Mouse (Mus musculus): ENCODE results near the gene Serping1. TPM values are rescaled to one million over a fixed set of nuclear protein-coding genes. Genes with fewer than 3 reads are reported as not detected.
A peak's percentile ranks its signal among the peaks of the same experiment; 100 is the strongest.

Gene Serping1
- polyA plus RNA-seq, 1 experiment from 2014 or later = 33.1 TPM

GRCm38 (mm10) chr2:84723856-84724255 lies 51.4 kb downstream of the Serping1 start:
- peaks cover 29% of the 10 kb centered on the region for H3K4me1 ChIP-seq
- no peaks in the 10 kb centered on the region for H3K9me3 ChIP-seq (replicated peaks)
- no peaks in the 10 kb centered on the region for H3K27me3 ChIP-seq (replicated peaks)
- ATAC-seq (ENCODE audit: low FRiP score) = no peak
- H3K36me3 ChIP-seq = peaks cover 22% of the 10 kb centered on the region
- WGBS = 96% methylated on average over 14 of the region's 14 CpGs
- H3K9ac ChIP-seq (replicated peaks) = no peak overlapping the region
- H3K27ac ChIP-seq (replicated peaks) = no peak overlapping the region
- no peak overlapping the region for H3K4me3 ChIP-seq (replicated peaks)
- H3K4me2 ChIP-seq = no peak overlapping the region

DNA sequence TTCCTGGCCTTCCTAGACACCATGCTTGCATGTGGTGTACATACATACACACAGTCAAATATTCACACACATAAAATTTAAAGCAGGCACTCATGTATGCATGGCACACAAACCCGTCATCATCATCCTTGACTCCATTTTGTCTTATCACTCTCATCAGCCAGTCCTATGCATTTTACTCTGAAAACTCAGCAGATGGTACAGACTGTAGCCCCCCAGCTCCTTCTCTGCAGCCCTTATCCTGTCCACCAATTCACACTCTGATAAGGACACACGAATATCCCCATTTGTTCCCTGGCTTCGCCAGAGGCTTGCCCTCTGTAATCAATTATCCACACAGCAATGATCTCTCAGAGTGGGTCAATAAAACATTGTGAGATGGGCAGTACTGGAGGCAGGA lies 54.1 kb downstream of the Serping1 start:
- no peak overlapping the region for H3K9ac ChIP-seq (replicated peaks)
- ATAC-seq (ENCODE audit: low FRiP score) = no peak
- H3K27me3 ChIP-seq (replicated peaks) = no peaks in the 10 kb centered on the region
- H3K9me3 ChIP-seq (replicated peaks) = no peaks in the 10 kb centered on the region
- H3K4me1 ChIP-seq = peaks cover 29% of the 10 kb centered on the region
- H3K4me3 ChIP-seq (replicated peaks) = no peak overlapping the region
- H3K36me3 ChIP-seq = peaks cover 22% of the 10 kb centered on the region
- no peak overlapping the region for H3K4me2 ChIP-seq
- no peak overlapping the region for H3K27ac ChIP-seq (replicated peaks)
- 65% methylated on average over 3 of the region's 3 CpGs for WGBS

DNA sequence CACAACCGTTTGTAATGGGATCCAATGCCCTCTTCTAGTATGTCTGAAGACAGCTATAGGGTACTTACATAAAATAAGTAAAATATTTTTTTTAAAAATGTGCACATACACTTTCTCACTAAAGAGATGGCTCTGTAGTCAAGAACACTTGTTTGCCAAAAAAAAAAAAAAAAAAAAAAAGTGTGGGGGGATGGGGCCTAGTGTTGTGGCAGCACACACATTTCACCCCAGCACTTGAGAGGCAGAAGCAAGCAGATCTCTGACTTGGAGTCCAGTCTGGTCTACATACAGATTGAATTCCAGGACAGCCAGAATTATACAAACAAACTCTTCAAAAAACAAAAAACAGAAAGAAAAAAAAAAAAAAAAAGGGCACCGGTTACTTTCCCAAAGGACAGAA lies 54.5 kb downstream of the Serping1 start:
- H3K27ac ChIP-seq (replicated peaks) = no peak overlapping the region
- no peaks in the 10 kb centered on the region for H3K9me3 ChIP-seq (replicated peaks)
- peaks cover 21% of the 10 kb centered on the region for H3K36me3 ChIP-seq
- no peak for ATAC-seq (ENCODE audit: low FRiP score)
- H3K4me1 ChIP-seq = peaks cover 25% of the 10 kb centered on the region
- H3K4me2 ChIP-seq = no peak overlapping the region
- H3K9ac ChIP-seq (replicated peaks) = no peak overlapping the region
- WGBS = 93% methylated on average over 2 of the region's 2 CpGs
- no peaks in the 10 kb centered on the region for H3K27me3 ChIP-seq (replicated peaks)
- H3K4me3 ChIP-seq (replicated peaks) = no peak overlapping the region

DNA sequence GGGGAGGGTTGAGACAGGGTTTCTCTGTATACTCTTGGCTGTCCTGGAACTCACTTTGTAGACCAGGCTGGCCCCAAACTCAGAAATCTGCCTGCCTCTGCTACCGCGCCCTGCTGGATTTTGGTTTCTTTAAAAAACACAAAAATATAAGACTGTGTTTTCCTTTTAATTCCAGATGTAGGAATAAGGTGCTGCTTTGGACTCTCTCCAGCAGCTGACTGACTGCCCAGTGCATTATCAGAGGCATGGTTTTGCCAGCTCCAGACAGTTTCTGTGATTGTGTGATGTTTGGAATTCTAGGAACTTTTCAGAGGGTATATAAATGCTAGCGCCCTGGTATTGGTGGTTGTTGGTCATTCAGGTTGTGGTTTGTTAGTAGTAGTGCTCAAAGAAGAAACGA lies 57.9 kb downstream of the Serping1 start:
- WGBS = 94% methylated on average over 4 of the region's 4 CpGs

DNA sequence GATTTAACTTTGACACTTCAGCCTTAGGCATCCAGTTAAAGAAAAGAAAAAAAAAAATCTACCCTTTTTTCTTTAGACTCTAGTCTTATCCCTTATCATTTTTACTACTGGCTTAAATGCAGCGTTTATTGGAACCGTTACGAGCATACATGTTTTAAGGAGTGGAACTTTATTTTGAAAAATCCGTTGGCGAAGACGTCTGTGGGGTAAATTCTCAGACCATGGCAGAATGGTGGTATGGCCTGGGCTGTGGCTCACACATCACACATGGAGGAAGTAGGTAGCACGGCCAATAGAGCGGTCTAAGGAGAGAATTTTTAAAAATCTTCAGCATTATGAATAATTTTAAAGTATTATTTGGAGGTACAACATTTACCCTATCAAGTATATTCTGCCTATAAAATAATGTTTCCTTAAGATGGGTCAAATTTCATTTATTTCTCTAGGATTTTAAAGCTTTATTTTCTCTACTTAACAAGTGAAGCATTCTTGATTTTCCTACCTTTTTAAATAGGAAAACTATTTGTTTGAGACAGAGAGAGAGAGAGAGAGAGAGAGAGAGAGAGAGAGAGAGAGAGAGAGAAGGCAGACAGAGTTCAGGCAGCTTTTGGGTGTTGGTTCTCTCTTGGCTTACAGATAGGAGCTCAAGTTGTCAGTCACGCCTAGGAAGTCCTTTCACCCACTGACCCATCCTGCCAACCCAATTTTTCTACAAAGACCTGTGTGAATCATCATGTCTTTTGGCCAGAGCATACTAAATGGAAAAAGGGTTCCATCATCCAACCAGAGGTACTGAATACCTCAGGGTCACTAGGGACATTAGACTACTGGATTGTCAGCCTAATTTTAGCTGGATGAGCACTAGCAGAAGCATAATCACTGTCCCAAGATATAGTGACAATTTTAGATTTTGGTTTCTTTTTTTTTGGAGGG lies 58.6 kb downstream of the Serping1 start:
- Histone ChIP-seq H3K4me2 (peak overlapping the region; percentile 82), H3K4me1 (peaks cover 33% of the 10 kb centered on the region), H3K27ac (replicated peaks) (peak overlapping the region; percentile 97), H3K27me3 (replicated peaks) (no peaks in the 10 kb centered on the region), H3K9ac (replicated peaks) (peak overlapping the region; percentile 64), H3K4me3 (replicated peaks) (peak overlapping the region; percentile 95), H3K9me3 (replicated peaks) (no peaks in the 10 kb centered on the region), H3K36me3 (peaks cover 3% of the 10 kb centered on the region; the same call in 1 of the 2 replicates)
- ATAC-seq (ENCODE audit: low FRiP score) = no peak
- 38% methylated on average over 9 of the region's 9 CpGs for WGBS

More for the DNA sequence above, 57.9 kb downstream of the Serping1 start:
- no peak overlapping the region for H3K27ac ChIP-seq (replicated peaks)
- peaks cover 29% of the 10 kb centered on the region for H3K4me1 ChIP-seq
- no peak overlapping the region for H3K4me3 ChIP-seq (replicated peaks)
- peaks cover 4% of the 10 kb centered on the region; the same call in 1 of the 2 replicates for H3K36me3 ChIP-seq
- H3K27me3 ChIP-seq (replicated peaks) = no peaks in the 10 kb centered on the region
- no peak overlapping the region for H3K4me2 ChIP-seq
- H3K9ac ChIP-seq (replicated peaks) = no peak overlapping the region
- no peak for ATAC-seq (ENCODE audit: low FRiP score)
- H3K9me3 ChIP-seq (replicated peaks) = no peaks in the 10 kb centered on the region

GRCm38 (mm10) chr2:84715562-84716361 lies 59.5 kb downstream of the Serping1 start:
- under 1% methylated on average over 33 of the region's 33 CpGs for WGBS
- H3K9me3 ChIP-seq (replicated peaks) = no peaks in the 10 kb centered on the region
- H3K36me3 ChIP-seq = no peaks in the 10 kb centered on the region
- H3K27me3 ChIP-seq (replicated peaks) = no peaks in the 10 kb centered on the region
- peak overlapping the region; percentile 64 for H3K9ac ChIP-seq (replicated peaks)
- peaks cover 27% of the 10 kb centered on the region for H3K4me1 ChIP-seq
- peak overlapping the region; percentile 97 for H3K27ac ChIP-seq (replicated peaks)
- peak; percentile 97 for ATAC-seq (ENCODE audit: low FRiP score)
- peak overlapping the region; percentile 82 for H3K4me2 ChIP-seq
- H3K4me3 ChIP-seq (replicated peaks) = peak overlapping the region; percentile 95

MicroRNAs within 50 kb of the gene (microRNA counts, 519-probe panel; counts per million panel counts)
- microRNA mmu-miR-130a = 4,451 counts per million, percentile 98 among the panel's probes with 10 or more counts

Small RNA genes within 50 kb of the gene (microRNA-seq; reads per million reads assigned to microRNA genes)
- 14,537 reads per million, percentile 97 among the genes with 10 or more reads in this experiment for gene Mir130a

Other genes starting within 250 kb of the Serping1 start
- gene Ctnnd1, start 124.7 kb downstream of the Serping1 start, polyA plus RNA-seq (2015; fragmentation: Nextera tagmentation; extraction: Ambion mirVana) = 27.5 and 27.6 TPM in 2 replicates
- 0.28 and 0.36 TPM in 2 replicates for gene Btbd18, start 116.4 kb downstream of the Serping1 start, polyA plus RNA-seq (2015; fragmentation: Nextera tagmentation; extraction: Ambion mirVana)
- gene Selenoh, start 104.7 kb downstream of the Serping1 start, polyA plus RNA-seq (2015; fragmentation: Nextera tagmentation; extraction: Ambion mirVana) = 189 and 204 TPM in 2 replicates
- not detected in 2 replicates for gene Gm28635, start 97.4 kb downstream of the Serping1 start, polyA plus RNA-seq (2015; fragmentation: Nextera tagmentation; extraction: Ambion mirVana)
- 52.7 and 53.0 TPM in 2 replicates for gene Med19, start 97.0 kb downstream of the Serping1 start, polyA plus RNA-seq (2015; fragmentation: Nextera tagmentation; extraction: Ambion mirVana)
- gene Tmx2, start 96.3 kb downstream of the Serping1 start, polyA plus RNA-seq (2015; fragmentation: Nextera tagmentation; extraction: Ambion mirVana) = 298 and 334 TPM in 2 replicates
- 15.6 and 17.6 TPM in 2 replicates for gene Zdhhc5, start 60.3 kb downstream of the Serping1 start, polyA plus RNA-seq (2015; fragmentation: Nextera tagmentation; extraction: Ambion mirVana)
- 19.7 and 23.8 TPM in 2 replicates for gene Clp1, start 48.1 kb downstream of the Serping1 start, polyA plus RNA-seq (2015; fragmentation: Nextera tagmentation; extraction: Ambion mirVana)
- gene Ypel4, start 41.4 kb downstream of the Serping1 start, polyA plus RNA-seq (2015; fragmentation: Nextera tagmentation; extraction: Ambion mirVana) = 15.0 and 16.2 TPM in 2 replicates
- gene Gm19426, start 31.8 kb downstream of the Serping1 start, polyA plus RNA-seq (2015; fragmentation: Nextera tagmentation; extraction: Ambion mirVana) = 5.0 and 5.9 TPM in 2 replicates
- 20.1 and 30.9 TPM in 2 replicates for gene Ube2l6, start 23.4 kb upstream of the Serping1 start, polyA plus RNA-seq (2015; fragmentation: Nextera tagmentation; extraction: Ambion mirVana)
- not detected in 2 replicates for gene Smtnl1, start 47.2 kb upstream of the Serping1 start, polyA plus RNA-seq (2015; fragmentation: Nextera tagmentation; extraction: Ambion mirVana)
- 78.9 and 86.0 TPM in 2 replicates for gene Timm10, start 51.6 kb upstream of the Serping1 start, polyA plus RNA-seq (2015; fragmentation: Nextera tagmentation; extraction: Ambion mirVana)
- 1.3 and 5.0 TPM in 2 replicates for gene Slc43a1, start 63.4 kb upstream of the Serping1 start, polyA plus RNA-seq (2015; fragmentation: Nextera tagmentation; extraction: Ambion mirVana)
- gene Rtn4rl2, start 111.3 kb upstream of the Serping1 start, polyA plus RNA-seq (2015; fragmentation: Nextera tagmentation; extraction: Ambion mirVana) = 3.6 and 3.9 TPM in 2 replicates
- 5.7 and 15.2 TPM in 2 replicates for gene Slc43a3, start 161.1 kb upstream of the Serping1 start, polyA plus RNA-seq (2015; fragmentation: Nextera tagmentation; extraction: Ambion mirVana)
- 0.22 and 0.69 TPM in 2 replicates for gene Prg2, start 205.0 kb upstream of the Serping1 start, polyA plus RNA-seq (2015; fragmentation: Nextera tagmentation; extraction: Ambion mirVana)
- gene Prg3, start 212.8 kb upstream of the Serping1 start, polyA plus RNA-seq (2015; fragmentation: Nextera tagmentation; extraction: Ambion mirVana) = not detected in 2 replicates

Measured in neural tube, embryonic 15.5 days (tissue).